Mouse (Mus musculus) hindbrain, embryonic 14.5 days (tissue): ENCODE data around the gene Prokr2. TPM values are rescaled to one million over a fixed set of nuclear protein-coding genes. Genes with fewer than 3 reads are reported as not detected.

ENCODE experiments used
- ATAC-seq: fragments of 200-750 bp; cut with Nextera tagmentation; 2 replicates; pipeline ENCODE4 v1.8.0; 2017; ENCODE audit warnings: moderate number of reproducible peaks, mild to moderate bottlenecking, moderate TSS enrichment, moderate library complexity; ENCODE audit not compliant: low FRiP score
- DNase-seq: peaks from one replicate; pipeline ENCODE4 v3.0.0-alpha.2; 2015; ENCODE audit warnings: low spot score
- H3K27ac ChIP-seq: fragments of 300-500 bp; sonication (generic); 2 replicates; pipeline ENCODE4 v1.5.1; 2014; ENCODE audit warnings: mild to moderate bottlenecking, moderate library complexity
- H3K27me3 ChIP-seq: fragments of 300-500 bp; sonication (generic); 2 replicates; pipeline ENCODE4 v1.6.1; 2014; ENCODE audit warnings: mild to moderate bottlenecking, low read length, mixed read lengths; ENCODE audit not compliant: control insufficient read depth, insufficient read depth
- H3K36me3 ChIP-seq: fragments of 300-500 bp; sonication (generic); replicated peaks from 2 replicates; pipeline ENCODE4 v1.6.1; 2014; ENCODE audit not compliant: control insufficient read depth, insufficient read depth
- H3K4me1 ChIP-seq: fragments of 300-500 bp; sonication (generic); replicated peaks from 2 replicates; pipeline ENCODE4 v1.6.1; 2014; ENCODE audit warnings: antibody characterized with exemption, low read length, mixed read lengths; ENCODE audit not compliant: control insufficient read depth, insufficient read depth
- H3K4me2 ChIP-seq: fragments of 300-500 bp; sonication (generic); replicated peaks from 2 replicates; pipeline ENCODE4 v1.6.1; 2014; ENCODE audit warnings: mild to moderate bottlenecking, moderate library complexity
- H3K4me3 ChIP-seq: fragments of 300-500 bp; sonication (generic); replicated peaks from 2 replicates; pipeline ENCODE4 v1.5.1; 2014; ENCODE audit warnings: mild to moderate bottlenecking, low read length
- H3K9ac ChIP-seq: fragments of 300-500 bp; sonication (generic); 2 replicates; pipeline ENCODE4 v1.6.1; 2014
- H3K9me3 ChIP-seq: fragments of 300-500 bp; sonication (generic); 2 replicates; pipeline ENCODE4 v1.6.1; 2016; ENCODE audit warnings: low read length; ENCODE audit not compliant: control insufficient read depth
- WGBS: fragments of 180-500 bp; shearing (Covaris S2); extraction: QIAGEN DNeasy Blood & Tissue Kit; methylation state at CpG from one replicate; pipeline ENCODE4 v1.1.7; 2014; 5-methylcytosine and 5-hydroxymethylcytosine counted together
- polyA plus RNA-seq: library from polyadenylated mRNA; unstranded; fragments of >200 nt; fragmentation: Nextera tagmentation; extraction: Ambion mirVana; gene quantifications from 2 replicates; pipeline ENCODE4 v1.2.1, GENCODE M21; 2014

Prokr2 gene
- polyA plus RNA-seq, 1 experiment from 2014 or later: 4.5 TPM

- Histone ChIP-seq H3K27me3 (peaks cover 5% of the 10 kb centered on the region), H3K9me3 (no peaks in the 10 kb centered on the region), H3K36me3 (no peaks in the 10 kb centered on the region), H3K4me2 (no peak overlapping the region), H3K4me1 (no peaks in the 10 kb centered on the region), H3K4me3 (no peak overlapping the region), H3K9ac (no peak overlapping the region), H3K27ac (no peak overlapping the region)
- 88% methylated on average over 8 of the region's 8 CpGs for WGBS
- no peak for DNase-seq
- ATAC-seq: no peak
Measured at GRCm38 (mm10) chr2:132390607-132391160, 5.4 kb upstream of the Prokr2 start.

GRCm38 (mm10) chr2:132389562-132389961 lies 4.3 kb upstream of the Prokr2 start:
- H3K4me2 ChIP-seq: no peak overlapping the region
- H3K36me3 ChIP-seq: no peaks in the 10 kb centered on the region
- H3K27me3 ChIP-seq: peaks cover 5% of the 10 kb centered on the region
- H3K27ac ChIP-seq: no peak overlapping the region
- no peaks in the 10 kb centered on the region for H3K9me3 ChIP-seq
- no peak overlapping the region for H3K9ac ChIP-seq
- no peak overlapping the region for H3K4me3 ChIP-seq
- ATAC-seq (no peak), DNase-seq (peak; percentile 30)
- 27% methylated on average over 7 of the region's 7 CpGs for WGBS
- peaks cover 6% of the 10 kb centered on the region; the same call in 1 of the 2 replicates for H3K4me1 ChIP-seq

GRCm38 (mm10) chr2:132384511-132385193 lies 595 bp downstream of the Prokr2 start:
- no peaks in the 10 kb centered on the region for H3K9me3 ChIP-seq

GRCm38 (mm10) chr2:132382308-132382707 lies 2.9 kb downstream of the Prokr2 start:
- no peak for DNase-seq
- no peak overlapping the region for H3K9ac ChIP-seq

More at GRCm38 (mm10) chr2:132384511-132385193, 595 bp downstream of the Prokr2 start:
- H3K27ac ChIP-seq: no peak overlapping the region
- H3K27me3 ChIP-seq: peaks cover 11% of the 10 kb centered on the region
- DNase-seq: peak; percentile 27
- H3K36me3 ChIP-seq: no peaks in the 10 kb centered on the region
- peak overlapping the region; percentile 98 for H3K4me2 ChIP-seq
- ATAC-seq: peak; percentile 70
- peaks cover 9% of the 10 kb centered on the region; the same call in 1 of the 2 replicates for H3K4me1 ChIP-seq
- H3K9ac ChIP-seq: peak overlapping the region; percentile 65
- under 1% methylated on average over 31 of the region's 31 CpGs for WGBS
- H3K4me3 ChIP-seq: peak overlapping the region; percentile 58

GRCm38 (mm10) chr2:132379690-132380089 lies 5.6 kb downstream of the Prokr2 start:
- Histone ChIP-seq H3K4me1 (peaks cover 4% of the 10 kb centered on the region; the same call in 1 of the 2 replicates), H3K9me3 (no peaks in the 10 kb centered on the region), H3K27ac (no peak overlapping the region), H3K4me3 (no peak overlapping the region), H3K36me3 (no peaks in the 10 kb centered on the region), H3K27me3 (peaks cover 6% of the 10 kb centered on the region; the same call in 1 of the 2 replicates), H3K9ac (no peak overlapping the region; the same call in 1 of the 2 replicates), H3K4me2 (no peak overlapping the region)
- ATAC-seq (no peak), DNase-seq (no peak)
- whole genome bisulfite sequencing: 62% methylated on average over 4 of the region's 4 CpGs

More at GRCm38 (mm10) chr2:132382308-132382707, 2.9 kb downstream of the Prokr2 start:
- H3K27ac ChIP-seq: no peak overlapping the region
- no peak overlapping the region for H3K4me3 ChIP-seq
- WGBS: 81% methylated on average over 2 of the region's 2 CpGs
- H3K27me3 ChIP-seq: peaks cover 11% of the 10 kb centered on the region
- no peak for ATAC-seq
- peaks cover 9% of the 10 kb centered on the region; the same call in 1 of the 2 replicates for H3K4me1 ChIP-seq
- no peaks in the 10 kb centered on the region for H3K36me3 ChIP-seq
- H3K4me2 ChIP-seq: no peak overlapping the region
- H3K9me3 ChIP-seq: no peaks in the 10 kb centered on the region

- Histone ChIP-seq H3K27me3 (peaks cover 4% of the 10 kb centered on the region; the same call in 1 of the 2 replicates), H3K27ac (no peak overlapping the region), H3K4me3 (no peak overlapping the region), H3K4me1 (no peaks in the 10 kb centered on the region), H3K36me3 (no peaks in the 10 kb centered on the region), H3K4me2 (no peak overlapping the region), H3K9ac (no peak overlapping the region), H3K9me3 (no peaks in the 10 kb centered on the region)
- DNase-seq (no peak), ATAC-seq (no peak)
- WGBS: 72% methylated on average over 10 of the region's 10 CpGs
Measured at GRCm38 (mm10) chr2:132378602-132379150, 6.6 kb downstream of the Prokr2 start.

GRCm38 (mm10) chr2:132377436-132377835 lies 7.8 kb downstream of the Prokr2 start:
- Histone ChIP-seq H3K36me3 (no peaks in the 10 kb centered on the region), H3K27me3 (no peaks in the 10 kb centered on the region), H3K9ac (no peak overlapping the region), H3K4me3 (no peak overlapping the region), H3K4me2 (no peak overlapping the region), H3K9me3 (no peaks in the 10 kb centered on the region), H3K27ac (no peak overlapping the region), H3K4me1 (no peaks in the 10 kb centered on the region)
- 67% methylated on average over 2 of the region's 2 CpGs for WGBS
- ATAC-seq: no peak
- DNase-seq: no peak

- Histone ChIP-seq H3K4me1 (no peaks in the 10 kb centered on the region), H3K9ac (no peak overlapping the region), H3K9me3 (no peaks in the 10 kb centered on the region), H3K27me3 (no peaks in the 10 kb centered on the region), H3K4me2 (no peak overlapping the region), H3K4me3 (no peak overlapping the region), H3K27ac (no peak overlapping the region), H3K36me3 (no peaks in the 10 kb centered on the region)
- ATAC-seq (no peak), DNase-seq (no peak)
- WGBS: 56% methylated on average over 3 of the region's 3 CpGs
Measured at GRCm38 (mm10) chr2:132375721-132376120, 9.5 kb downstream of the Prokr2 start.

- Histone ChIP-seq H3K36me3 (no peaks in the 10 kb centered on the region), H3K27me3 (no peaks in the 10 kb centered on the region), H3K27ac (no peak overlapping the region), H3K4me3 (no peak overlapping the region), H3K9me3 (no peaks in the 10 kb centered on the region), H3K9ac (no peak overlapping the region), H3K4me1 (no peaks in the 10 kb centered on the region), H3K4me2 (no peak overlapping the region)
- ATAC-seq (no peak), DNase-seq (no peak)
- 91% methylated on average over 9 of the region's 9 CpGs for whole genome bisulfite sequencing
Measured at GRCm38 (mm10) chr2:132375135-132375534, 10.1 kb downstream of the Prokr2 start.
